ENCODE assay signal across 8 mouse cellular contexts in the genomic region with DNA sequence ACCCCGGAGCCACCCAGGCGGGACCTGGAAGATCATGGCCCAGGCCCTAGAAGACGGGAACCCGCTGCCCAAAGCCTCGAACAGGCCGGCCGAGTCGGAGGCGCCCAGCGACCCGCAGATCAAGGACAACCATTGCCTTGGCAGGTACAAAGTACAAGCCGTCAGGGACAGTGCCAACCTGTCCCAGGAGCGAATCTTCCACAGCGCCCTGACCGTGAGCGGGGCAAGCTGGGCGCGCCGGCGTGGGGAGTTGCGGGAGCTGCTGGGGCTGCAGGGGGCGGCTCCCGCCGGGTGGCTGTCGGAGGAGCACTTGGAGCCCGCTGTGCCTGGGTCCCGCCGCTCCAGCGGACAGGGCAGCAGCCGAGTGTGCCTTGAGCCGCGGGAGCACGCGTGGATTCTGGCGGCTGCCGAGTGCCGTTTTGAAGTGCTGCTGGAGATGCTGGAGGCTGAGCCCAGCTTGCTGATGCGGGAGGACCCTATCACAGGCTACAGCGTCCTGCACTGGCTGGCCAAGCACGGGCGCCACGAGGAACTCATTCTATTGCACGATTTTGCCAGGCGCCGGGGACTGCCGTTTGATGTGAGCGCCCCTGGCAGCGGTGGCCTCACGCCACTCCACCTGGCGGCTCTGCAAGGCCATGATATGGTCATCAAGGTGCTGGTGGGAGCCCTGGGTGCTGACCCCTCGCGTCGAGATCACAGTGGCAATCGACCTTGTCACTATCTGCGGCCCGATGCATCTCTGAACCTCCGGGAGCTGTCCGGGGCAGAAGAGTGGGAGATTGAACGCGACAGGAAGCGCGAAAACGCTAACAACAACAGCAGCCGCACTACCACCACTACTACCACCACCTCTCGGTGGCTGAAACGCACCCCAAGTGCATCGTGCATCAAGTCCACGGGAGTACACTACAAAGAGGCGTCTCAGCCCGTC. TPM values are rescaled to one million over a fixed set of nuclear protein-coding genes. Genes with fewer than 3 reads are reported as not detected.
DNase-seq lines count a peak whose midpoint lies in the region; ATAC-seq and TF ChIP-seq lines count a peak whose summit lies in the region.

No protein-coding gene starts in this region.

- peaks cover 17% of the 10 kb centered on the region for H3K4me1 ChIP-seq in hindbrain, embryonic 15.5 days (replicated peaks)
- no peaks in the 10 kb centered on the region for H3K4me1 ChIP-seq in liver, embryonic 15.5 days (replicated peaks)
- H3K4me1 ChIP-seq in stomach, postnatal 0 days (replicated peaks; ENCODE audit: control insufficient read depth, insufficient read depth), result no peaks in the 10 kb centered on the region

- no peaks in the 10 kb centered on the region for H3K36me3 ChIP-seq in hindbrain, embryonic 15.5 days
- no peaks in the 10 kb centered on the region for H3K36me3 ChIP-seq in liver, embryonic 15.5 days (replicated peaks)
- no peaks in the 10 kb centered on the region for H3K36me3 ChIP-seq in stomach, postnatal 0 days (ENCODE audit: control insufficient read depth, insufficient read depth, low read length)

- ATAC-seq in hindbrain, embryonic 15.5 days (ENCODE audit: low FRiP score, low read depth), result no peak
- no peak for ATAC-seq in liver, embryonic 15.5 days (ENCODE audit: insufficient read depth)
- no peak for ATAC-seq in stomach, postnatal 0 days (ENCODE audit: low FRiP score, low TSS enrichment)

- H3K4me3 ChIP-seq in hindbrain, embryonic 15.5 days, result peak overlapping the region; percentile 41
- peak overlapping the region; percentile 24 for H3K4me3 ChIP-seq in liver, embryonic 15.5 days (replicated peaks)
- peak overlapping the region; percentile 37 for H3K4me3 ChIP-seq in stomach, postnatal 0 days (ENCODE audit: low read depth, low read length)

- H3K27me3 ChIP-seq in hindbrain, embryonic 15.5 days, result peaks cover 22% of the 10 kb centered on the region
- peaks cover 78% of the 10 kb centered on the region for H3K27me3 ChIP-seq in liver, embryonic 15.5 days
- no peaks in the 10 kb centered on the region for H3K27me3 ChIP-seq in stomach, postnatal 0 days (ENCODE audit: control insufficient read depth, insufficient read depth, low read length)

- peak; percentile 5 for DNase-seq in cerebellum, postnatal 25 days
- no peak for DNase-seq in cerebellum, adult 11-12 months
- peak; percentile 3 for DNase-seq in thymus, postnatal 14 days
- DNase-seq in thymus, postnatal 0 days (ENCODE audit: low spot score), result no peak
- DNase-seq in stomach, postnatal 0 days (ENCODE audit: low spot score), result peak; percentile 15
- DNase-seq in thymus, postnatal 25 days, result no peak

- H3K4me2 ChIP-seq in hindbrain, embryonic 15.5 days, result peak overlapping the region; percentile 83
- peak overlapping the region; percentile 45 for H3K4me2 ChIP-seq in liver, embryonic 15.5 days
- H3K4me2 ChIP-seq in stomach, postnatal 0 days (replicated peaks; ENCODE audit: low read depth), result peak overlapping the region; percentile 59

- TF ChIP-seq EP300 in stomach, postnatal 0 days (optimal IDR thresholded peaks at IDR 0.05), result no peak

- no peak overlapping the region for H3K27ac ChIP-seq in hindbrain, embryonic 15.5 days (replicated peaks)
- H3K27ac ChIP-seq in liver, embryonic 15.5 days (replicated peaks), result no peak overlapping the region
- H3K27ac ChIP-seq in stomach, postnatal 0 days (replicated peaks), result no peak overlapping the region

- no peaks in the 10 kb centered on the region for H3K9me3 ChIP-seq in hindbrain, embryonic 15.5 days
- H3K9me3 ChIP-seq in liver, embryonic 15.5 days (replicated peaks), result no peaks in the 10 kb centered on the region
- no peaks in the 10 kb centered on the region for H3K9me3 ChIP-seq in stomach, postnatal 0 days (ENCODE audit: control insufficient read depth, low read length)

- H3K9ac ChIP-seq in hindbrain, embryonic 15.5 days, result peak overlapping the region; percentile 33
- H3K9ac ChIP-seq in liver, embryonic 15.5 days, result no peak overlapping the region
- no peak overlapping the region for H3K9ac ChIP-seq in stomach, postnatal 0 days (ENCODE audit: low read length)

- 21% methylated on average over 66 of the region's 70 CpGs for WGBS in hindbrain, embryonic 15.5 days
- 21% methylated on average over 68 of the region's 70 CpGs for WGBS in liver, embryonic 15.5 days (ENCODE audit: insufficient replicate concordance)
- 15% methylated on average over 62 of the region's 70 CpGs for WGBS in stomach, postnatal 0 days

- TF ChIP-seq CTCF in stomach, postnatal 0 days (IDR thresholded peaks at IDR 0.05; ENCODE audit: low read depth), result no peak

RNA-seq across cellular contexts. Expression of gene Sowahd, which starts 0.5 kb away (rescaled TPM):
- 0.59 and 1.0 TPM in 2 replicates for polyA plus RNA-seq in thymus, postnatal 0 days (2015; fragmentation: Nextera tagmentation; extraction: Ambion mirVana)
- not detected in 2 replicates for polyA plus RNA-seq in hindbrain, embryonic 15.5 days (2015; fragmentation: Nextera tagmentation; extraction: Ambion mirVana)
- 0.06 and 0.09 TPM in 2 replicates for polyA plus RNA-seq in liver, embryonic 15.5 days (2015; fragmentation: Nextera tagmentation; extraction: Ambion mirVana)
- polyA plus RNA-seq in stomach, postnatal 0 days (2015; fragmentation: Nextera tagmentation; extraction: Ambion mirVana), result 0.16 and 0.21 TPM in 2 replicates

RNA-seq across cellular contexts. Expression of gene Rpl39, which starts 36.0 kb away (rescaled TPM):
- 905 and 976 TPM in 2 replicates for polyA plus RNA-seq in thymus, postnatal 0 days (2015; fragmentation: Nextera tagmentation; extraction: Ambion mirVana)
- 265 and 321 TPM in 2 replicates for polyA plus RNA-seq in hindbrain, embryonic 15.5 days (2015; fragmentation: Nextera tagmentation; extraction: Ambion mirVana)
- 219 and 316 TPM in 2 replicates for polyA plus RNA-seq in liver, embryonic 15.5 days (2015; fragmentation: Nextera tagmentation; extraction: Ambion mirVana)
- polyA plus RNA-seq in stomach, postnatal 0 days (2015; fragmentation: Nextera tagmentation; extraction: Ambion mirVana), result 654 and 734 TPM in 2 replicates

RNA-seq across cellular contexts. Expression of gene Sept6, which starts 57.6 kb away (rescaled TPM):
- polyA plus RNA-seq in thymus, postnatal 0 days (2015; fragmentation: Nextera tagmentation; extraction: Ambion mirVana), result 96.3 and 112 TPM in 2 replicates
- 68.8 and 73.5 TPM in 2 replicates for polyA plus RNA-seq in hindbrain, embryonic 15.5 days (2015; fragmentation: Nextera tagmentation; extraction: Ambion mirVana)
- polyA plus RNA-seq in liver, embryonic 15.5 days (2015; fragmentation: Nextera tagmentation; extraction: Ambion mirVana), result 3.4 and 3.9 TPM in 2 replicates
- 7.7 and 8.1 TPM in 2 replicates for polyA plus RNA-seq in stomach, postnatal 0 days (2015; fragmentation: Nextera tagmentation; extraction: Ambion mirVana)

Comparison
In these comparisons a context has a peak if more than half of its experiments do, and no peak if none do; other contexts are left out.
1. DNase-seq: peak in cerebellum, postnatal 25 days (2 of 2), thymus, postnatal 14 days (single experiment) and stomach, postnatal 0 days (single experiment); none in cerebellum, adult 11-12 months (single experiment), thymus, postnatal 0 days (single experiment) and thymus, postnatal 25 days (single experiment).
2. Peak in every context shown above with its lines, with median percentiles within 50 percentile points of each other: H3K4me2 ChIP-seq and H3K4me3 ChIP-seq.